Mouse (Mus musculus) layer of hippocampus, adult 9-11 months (tissue): Measurements from ENCODE around the gene Zpr1.
"Not testable (repeated sequence)": the region's sequence is repeated elsewhere in the genome, so short reads cannot be mapped to it uniquely, and the experiment has no call there.

Experiments used
- DNase-seq: peaks from one replicate; pipeline ENCODE4 v3.0.0; 2022

Zpr1 gene

DNA sequence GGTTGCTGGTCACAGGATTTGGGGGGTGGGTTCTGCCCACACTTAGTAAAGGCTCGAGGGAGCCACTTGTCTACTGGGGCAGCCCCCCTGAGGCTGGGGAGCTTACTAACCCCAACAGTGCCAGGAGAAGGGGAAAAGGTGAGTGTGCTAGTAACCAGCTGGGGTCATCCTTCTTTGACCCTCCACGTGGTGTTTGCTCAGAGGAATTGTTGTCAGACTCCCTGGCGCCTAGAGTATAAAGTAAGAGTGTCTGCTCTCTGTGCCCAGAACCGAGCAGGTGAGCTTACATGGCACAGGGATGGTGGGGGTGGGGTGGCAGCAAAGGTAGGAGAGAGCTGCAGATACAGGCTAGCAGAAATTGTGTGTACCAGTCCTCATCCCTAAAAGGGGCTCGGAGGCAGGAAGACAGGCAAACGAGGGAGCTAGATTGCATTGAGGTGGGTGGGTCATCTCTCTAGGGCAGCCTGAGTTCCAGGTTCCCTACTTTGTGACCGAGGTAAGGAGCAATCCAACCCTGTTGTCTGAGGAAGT, 4.5 kb upstream of the Zpr1 start, which contains the start of gene Apoa5:
Gene Apoa5 (plus strand): TSS at position 291 of the 531 bp plus-strand sequence.
- no peak for DNase-seq

DNA sequence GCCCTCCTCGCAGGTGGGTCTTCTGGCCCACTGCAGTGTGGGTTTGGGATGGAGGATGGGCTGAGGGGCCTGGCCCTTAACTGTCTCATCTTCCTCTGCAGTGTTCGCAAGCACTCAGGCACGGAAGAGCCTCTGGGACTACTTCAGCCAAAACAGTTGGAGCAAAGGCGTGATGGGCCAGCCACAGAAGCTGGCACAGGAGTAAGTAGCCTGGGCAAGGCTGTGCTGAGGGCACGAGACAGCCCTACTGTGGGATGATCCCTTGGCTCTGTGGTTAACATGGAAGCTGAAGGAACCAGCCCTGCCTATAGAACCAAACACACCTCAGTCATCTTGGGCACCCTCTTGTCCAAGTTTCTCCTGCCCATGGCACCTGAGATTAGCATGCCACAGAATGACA, 3.7 kb upstream of the Zpr1 start:
- DNase-seq = no peak

- no peak for DNase-seq
Measured at GRCm38 (mm10) chr9:46270782-46271181, 2.1 kb upstream of the Zpr1 start.

GRCm38 (mm10) chr9:46272070-46272469, 794 bp upstream of the Zpr1 start:
- no peak for DNase-seq

GRCm38 (mm10) chr9:46274494-46274893, 1.6 kb downstream of the Zpr1 start:
- DNase-seq = no peak

- DNase-seq = peak; percentile 84
Measured at GRCm38 (mm10) chr9:46282631-46283436, 10.0 kb downstream of the Zpr1 start, which contains the start of gene Bud13. TSS of gene Bud13 (plus strand) at chr9:46283008.

DNA sequence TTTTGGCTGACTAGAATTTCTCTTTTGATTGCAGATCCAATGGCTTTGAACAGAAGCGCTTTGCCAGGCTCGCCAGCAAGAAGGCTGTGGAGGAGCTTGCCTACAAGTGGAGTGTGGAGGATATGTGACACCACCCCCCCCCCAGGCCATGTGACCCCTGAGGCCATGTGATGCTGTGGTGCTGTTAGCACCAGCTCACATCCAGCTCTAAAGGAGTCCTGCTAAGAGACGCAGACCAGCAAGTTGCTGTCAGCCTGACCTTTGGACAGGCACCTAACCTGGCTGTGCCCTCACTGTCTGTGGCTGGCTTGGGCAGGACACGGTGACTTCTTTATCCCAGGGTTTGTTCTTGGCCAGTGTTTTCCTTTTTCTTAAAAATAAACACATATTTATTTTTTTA, 25.5 kb downstream of the Zpr1 start:
- no peak for DNase-seq

GRCm38 (mm10) chr9:46302142-46302541, 29.3 kb downstream of the Zpr1 start:
- DNase-seq = peak; percentile 34

DNA sequence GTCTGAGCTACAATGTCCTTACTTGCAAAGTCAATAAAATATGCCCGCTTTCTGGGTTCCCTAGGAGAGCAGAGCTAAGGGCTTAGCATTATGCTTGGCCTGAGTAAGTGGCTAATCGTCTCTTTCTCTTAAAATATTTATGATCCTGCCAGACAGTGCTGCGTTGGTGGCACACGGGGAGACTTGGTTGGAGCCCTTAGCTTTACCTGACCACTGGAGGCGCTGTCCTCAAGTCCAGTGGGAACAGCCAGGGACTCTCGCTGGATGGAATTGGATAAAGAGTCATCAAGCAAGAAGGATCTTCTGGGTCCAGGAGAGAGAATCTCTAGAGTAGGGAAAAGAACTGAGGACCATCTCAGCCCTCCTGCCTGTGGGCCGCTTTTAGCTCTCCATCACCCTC, 36.3 kb downstream of the Zpr1 start:
- no peak for DNase-seq

GRCm38 (mm10) chr9:46314507-46314906, 41.6 kb downstream of the Zpr1 start:
- peak; percentile 44 for DNase-seq

- no peak for DNase-seq
Measured at GRCm38 (mm10) chr9:46314921-46315320, 42.1 kb downstream of the Zpr1 start.

DNA sequence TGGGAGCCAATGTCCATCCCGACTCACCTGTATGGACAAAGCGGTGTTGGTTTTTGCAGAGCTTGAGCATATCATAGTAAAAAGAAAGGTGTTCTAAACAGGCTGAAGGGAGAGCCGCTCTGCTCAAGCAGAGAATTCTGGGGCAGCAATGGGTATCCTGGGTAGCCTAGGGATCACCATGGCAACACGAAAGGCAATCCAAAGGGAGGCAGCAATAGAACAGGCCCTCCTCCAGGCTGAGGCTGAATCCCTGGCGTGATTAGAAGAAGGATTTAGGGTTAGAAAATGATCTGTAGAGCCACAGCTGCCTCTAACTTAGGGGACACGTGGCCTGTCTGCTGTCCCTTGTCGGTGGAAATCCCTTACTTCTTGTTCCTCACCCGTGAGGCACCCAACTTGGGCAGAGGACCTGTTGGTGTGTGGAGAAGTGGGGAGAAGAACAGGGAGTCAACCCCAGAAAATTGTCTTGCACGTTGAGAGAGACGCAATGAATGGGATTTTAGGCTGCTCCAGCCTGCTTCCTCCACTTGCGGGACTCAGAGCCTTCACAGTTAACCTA, 43.0 kb downstream of the Zpr1 start:
- peak; percentile 75 for DNase-seq

GRCm38 (mm10) chr9:46316388-46316787, 43.5 kb downstream of the Zpr1 start:
- no peak for DNase-seq

GRCm38 (mm10) chr9:46316909-46317308, 44.0 kb downstream of the Zpr1 start:
- no peak for DNase-seq

- no peak for DNase-seq
Measured at GRCm38 (mm10) chr9:46317957-46318356, 45.1 kb downstream of the Zpr1 start.

- DNase-seq = not testable (repeated sequence)
Measured at GRCm38 (mm10) chr9:46319886-46320285, 47.0 kb downstream of the Zpr1 start, which contains the start of gene 4931429L15Rik. TSS of gene 4931429L15Rik (minus strand) at chr9:46319986.

GRCm38 (mm10) chr9:46320461-46320860, 47.6 kb downstream of the Zpr1 start:
- DNase-seq = no peak

- no peak for DNase-seq
Measured at GRCm38 (mm10) chr9:46326694-46327405, 54.0 kb downstream of the Zpr1 start.

- no peak for DNase-seq
Measured at GRCm38 (mm10) chr9:46327706-46328571, 55.1 kb downstream of the Zpr1 start.

DNA sequence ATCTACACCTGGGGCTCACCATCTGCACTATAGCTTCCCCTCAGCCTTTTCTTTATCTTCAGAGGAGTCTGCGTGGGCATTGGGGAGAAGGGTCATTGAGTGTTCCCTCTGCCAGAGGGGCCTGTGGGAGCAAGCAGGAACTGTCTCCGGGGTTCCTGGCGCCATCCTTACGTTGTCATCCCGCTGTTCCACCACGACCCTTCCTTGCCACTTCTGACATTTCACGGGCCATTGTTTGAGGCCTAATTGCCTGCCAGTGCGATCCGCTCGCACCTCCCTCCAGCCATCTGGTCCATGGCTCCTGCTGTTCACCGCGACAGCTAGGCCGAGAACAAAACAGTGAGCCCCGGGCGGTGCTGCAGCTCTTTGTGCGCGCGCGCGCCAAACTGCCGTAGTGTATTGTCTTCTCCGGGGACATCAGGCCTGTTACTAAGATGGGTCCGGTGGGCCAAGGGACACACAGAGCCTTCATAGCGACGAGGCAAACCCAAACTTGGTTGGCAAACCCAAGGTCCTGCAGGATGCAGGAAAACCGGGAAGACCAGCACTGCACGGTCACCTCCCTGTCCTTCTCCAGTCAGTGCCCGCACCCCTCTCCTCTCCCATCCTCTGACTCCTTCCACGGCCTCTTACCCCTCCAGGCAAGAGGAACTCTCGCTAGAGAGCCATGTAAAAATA, 55.8 kb downstream of the Zpr1 start:
- peak; percentile 72 for DNase-seq

DNA sequence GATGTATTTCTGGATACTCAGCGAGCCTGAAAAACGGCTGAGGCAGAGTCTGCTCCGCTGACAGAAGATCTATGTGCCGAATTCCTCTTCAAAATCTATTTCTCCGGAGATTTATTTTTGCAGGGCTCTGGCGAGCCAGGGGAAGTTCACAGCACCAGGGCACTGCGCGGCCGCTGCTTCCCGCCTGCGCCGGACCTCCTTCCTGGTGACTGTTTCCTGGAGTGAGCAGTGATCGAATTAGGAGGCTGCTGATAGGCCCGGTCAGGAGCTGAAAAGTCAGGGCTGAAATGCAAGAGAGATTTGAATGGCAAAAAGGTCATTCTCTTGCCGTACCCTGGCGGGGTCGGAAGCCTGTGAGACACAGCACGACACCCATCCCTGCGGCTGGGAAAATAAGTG, 56.4 kb downstream of the Zpr1 start:
- DNase-seq = no peak
